Mouse (Mus musculus) mammary gland, adult 2 months (tissue): ENCODE measurements around the gene Elf3. TPM values are rescaled to one million over a fixed set of nuclear protein-coding genes. Genes with fewer than 3 reads are reported as not detected.

Source experiments
- polyA plus RNA-seq: library from polyadenylated mRNA; depleted of rRNA; stranded (reverse); fragments of >200 nt; gene quantifications from 2 replicates; pipeline ENCODE4 v1.2.3, GENCODE M21; 2012; ENCODE audit warnings: low replicate concordance; rRNA removed

Gene Elf3
- polyA plus RNA-seq = 12.2 and 13.0 TPM in 2 replicates

DNA sequence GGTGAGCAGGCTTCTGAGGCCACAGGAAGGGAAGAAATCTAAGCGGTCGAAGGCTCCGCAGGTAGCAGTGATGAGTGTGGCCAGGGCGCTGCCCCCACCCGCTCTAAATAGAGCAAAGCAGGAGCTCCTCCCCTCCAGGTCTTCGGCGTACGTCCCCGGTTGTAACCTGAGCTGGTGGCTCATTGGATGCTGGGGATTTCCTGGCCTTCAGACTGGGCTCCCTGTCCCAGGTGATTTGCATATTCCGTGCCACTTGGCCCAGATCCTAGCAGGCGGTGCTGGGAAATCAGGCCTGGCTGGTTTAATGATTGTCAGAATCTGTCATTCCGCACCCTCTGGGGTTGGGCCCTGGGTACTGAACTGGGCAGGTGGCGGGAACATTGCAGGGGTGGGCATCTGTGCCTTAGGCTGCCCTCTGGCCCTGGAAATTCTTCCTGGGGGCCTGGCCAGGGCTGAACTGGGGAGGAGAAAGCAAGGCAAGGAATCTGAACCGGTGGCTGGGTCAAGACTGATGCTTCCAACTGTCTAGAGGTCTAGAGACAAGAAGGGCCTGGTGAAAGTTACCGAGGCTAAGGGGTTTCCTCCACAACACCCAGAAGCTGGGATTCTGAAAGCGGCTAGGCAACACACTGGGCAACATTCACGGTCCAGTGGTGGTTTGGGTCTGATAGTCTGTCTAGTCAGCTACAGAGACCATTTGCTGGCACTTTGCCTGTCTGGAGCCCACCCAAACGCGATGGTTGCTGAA is at the start of gene Elf3:
TSS of gene Elf3 (minus strand) at position 189 of the 748 bp plus-strand sequence.

DNA sequence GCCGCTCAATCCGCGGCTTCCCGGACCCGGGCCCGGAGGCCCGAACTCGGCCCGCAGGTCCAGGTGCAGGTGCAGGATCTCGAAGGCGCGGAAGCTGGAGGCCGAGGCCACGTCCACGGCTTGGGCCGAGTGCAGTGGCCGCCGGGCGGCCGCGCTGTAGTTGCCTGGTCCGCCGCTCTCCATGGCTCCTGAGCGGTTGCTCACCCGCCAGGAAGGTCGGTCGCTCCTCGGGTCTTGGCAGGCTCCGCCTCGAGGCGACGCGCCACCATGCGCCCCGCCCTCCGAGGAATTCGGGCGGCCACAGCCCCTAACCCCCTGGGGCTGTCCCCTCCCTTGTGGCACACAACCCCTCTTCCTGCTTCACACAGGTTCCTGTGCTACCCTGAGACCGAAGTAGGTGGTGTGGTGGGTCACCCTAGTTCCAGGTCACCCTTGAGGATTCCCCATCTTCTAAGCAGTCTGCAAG is 25.5 kb upstream of the Elf3 start, which contains the start of gene Rnpep:
TSS of gene Rnpep (minus strand) at position 259 of the 466 bp plus-strand sequence.

Other genes starting within 250 kb of the Elf3 start
- gene Lgr6, start 153.3 kb downstream of the Elf3 start, polyA plus RNA-seq = 4.1 and 7.5 TPM in 2 replicates
- gene Ptpn7, start 125.9 kb downstream of the Elf3 start, polyA plus RNA-seq = 19.9 and 35.9 TPM in 2 replicates
- gene Arl8a, start 111.7 kb downstream of the Elf3 start, polyA plus RNA-seq = 57.8 and 68.0 TPM in 2 replicates
- 1.7 and 3.4 TPM in 2 replicates for gene Gpr37l1, start 90.9 kb downstream of the Elf3 start, polyA plus RNA-seq
- gene Rnpep, start 25.5 kb upstream of the Elf3 start, polyA plus RNA-seq = 30.6 and 39.7 TPM in 2 replicates
- gene Timm17a, start 55.2 kb upstream of the Elf3 start, polyA plus RNA-seq = 41.8 and 108 TPM in 2 replicates
- gene Lmod1, start 66.2 kb upstream of the Elf3 start, polyA plus RNA-seq = 6.0 and 14.6 TPM in 2 replicates
- gene Shisa4, start 116.7 kb upstream of the Elf3 start, polyA plus RNA-seq = 16.4 and 81.4 TPM in 2 replicates
- 109 and 182 TPM in 2 replicates for gene Ipo9, start 171.9 kb upstream of the Elf3 start, polyA plus RNA-seq